Mouse (Mus musculus): ENCODE measurements around the gene Fam13a. TPM values are rescaled to one million over a fixed set of nuclear protein-coding genes. Genes with fewer than 3 reads are reported as not detected.

The Fam13a gene
- polyA plus RNA-seq, 1 experiment from 2014 or later = 5.7 TPM

DNA sequence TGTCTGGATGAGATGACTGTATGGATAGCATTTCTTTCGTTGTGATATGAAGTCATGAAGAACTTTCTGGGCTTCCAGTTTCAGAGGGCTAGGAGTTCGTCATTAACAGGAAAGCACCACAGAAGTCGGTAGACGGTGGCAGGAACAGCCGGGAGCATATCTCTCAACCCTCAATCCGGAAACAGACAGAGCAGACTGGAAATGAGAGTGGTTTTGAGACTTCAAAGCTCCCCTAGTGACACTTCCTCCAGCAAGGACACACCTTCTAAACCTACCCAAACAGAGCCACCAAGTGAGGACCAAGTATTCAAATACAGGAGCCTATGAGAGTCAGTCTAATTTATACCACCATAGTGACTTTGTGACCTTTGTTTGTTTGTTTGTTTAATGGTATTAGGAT, 131.0 kb downstream of the Fam13a start:
- Histone ChIP-seq H3K4me3 (no peak overlapping the region), H3K36me3 (peaks cover 27% of the 10 kb centered on the region; the same call in 1 of the 2 replicates), H3K27me3 (ENCODE audit: insufficient read depth, poor library complexity, severe bottlenecking) (no peaks in the 10 kb centered on the region), H3K4me1 (no peaks in the 10 kb centered on the region), H3K27ac (no peak overlapping the region), H3K9me3 (no peaks in the 10 kb centered on the region)
- DNase-seq (ENCODE audit: low spot score) = no peak
- 78% methylated on average over 6 of the region's 6 CpGs for WGBS

DNA sequence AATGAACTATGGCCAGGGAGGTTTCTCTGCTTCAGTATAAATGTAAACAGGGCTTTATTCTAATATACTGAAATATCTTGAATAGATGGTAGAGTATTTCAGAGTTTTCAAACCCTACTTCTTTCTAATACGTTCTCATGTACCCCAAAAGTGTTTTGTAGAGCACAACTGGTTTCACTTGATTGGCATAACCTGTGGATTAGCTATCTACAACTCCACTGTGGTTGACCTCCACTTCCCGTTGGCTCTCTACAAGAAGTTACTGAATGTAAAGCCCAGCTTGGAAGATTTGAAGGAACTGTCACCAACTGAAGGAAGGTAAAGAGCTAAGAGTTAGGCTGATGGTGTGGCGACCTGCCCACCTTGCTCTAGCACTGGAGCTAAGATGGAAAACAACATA, 134.4 kb downstream of the Fam13a start:
- H3K9me3 ChIP-seq = no peaks in the 10 kb centered on the region
- H3K4me1 ChIP-seq = no peaks in the 10 kb centered on the region
- H3K27me3 ChIP-seq (ENCODE audit: insufficient read depth, poor library complexity, severe bottlenecking) = no peaks in the 10 kb centered on the region
- H3K4me3 ChIP-seq = no peak overlapping the region
- no peak for DNase-seq (ENCODE audit: low spot score)
- 76% methylated on average over 3 of the region's 3 CpGs for WGBS
- peaks cover 29% of the 10 kb centered on the region; the same call in 1 of the 2 replicates for H3K36me3 ChIP-seq
- H3K27ac ChIP-seq = no peak overlapping the region

DNA sequence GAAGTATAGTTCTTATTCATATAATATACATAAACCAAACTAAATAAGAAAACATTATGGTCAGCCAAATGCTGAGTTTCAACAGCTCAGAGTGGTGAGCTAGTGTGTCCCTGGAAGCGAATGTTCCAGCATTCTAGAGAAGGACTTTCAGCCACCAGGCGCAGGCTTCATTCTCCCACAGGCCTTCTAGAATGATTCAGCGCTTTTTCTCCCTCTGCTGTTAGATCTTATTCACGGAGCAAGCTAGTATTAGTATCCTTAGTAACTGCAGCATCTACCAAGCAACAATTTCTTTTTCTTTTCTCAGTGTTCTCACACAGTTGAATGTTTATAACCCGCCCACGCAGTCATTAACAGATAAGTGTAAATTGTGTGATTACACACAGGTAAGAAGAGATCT, 142.1 kb downstream of the Fam13a start:
- Histone ChIP-seq H3K36me3 (peaks cover 5% of the 10 kb centered on the region; the same call in 1 of the 2 replicates), H3K27ac (no peak overlapping the region), H3K27me3 (ENCODE audit: insufficient read depth, poor library complexity, severe bottlenecking) (no peaks in the 10 kb centered on the region), H3K4me3 (no peak overlapping the region), H3K9me3 (no peaks in the 10 kb centered on the region), H3K4me1 (0 out of 2 replicates have a peak, but pooled peaks cover 6% of the 10 kb centered on the region)
- no peak for DNase-seq (ENCODE audit: low spot score)
- WGBS = 82% methylated on average over 6 of the region's 6 CpGs

Other genes with a start within 250 kb of the Fam13a start
- 9.1 and 17.3 TPM in 2 replicates for gene Herc3, start 193.1 kb downstream of the Fam13a start, polyA plus RNA-seq (2016; fragmentation: Nextera tagmentation; extraction: Ambion mirVana)
- 1.5 and 1.8 TPM in 2 replicates for gene Nap1l5, start 117.5 kb downstream of the Fam13a start, polyA plus RNA-seq (2016; fragmentation: Nextera tagmentation; extraction: Ambion mirVana)
- gene Tigd2, start 184.3 kb upstream of the Fam13a start, polyA plus RNA-seq (2016; fragmentation: Nextera tagmentation; extraction: Ambion mirVana) = 11.7 and 14.2 TPM in 2 replicates